Mouse (Mus musculus) liver, embryonic 11.5 days (tissue): ENCODE measurements around the gene Nes. TPM values are rescaled to one million over a fixed set of nuclear protein-coding genes. Genes with fewer than 3 reads are reported as not detected.

Experiments
- ATAC-seq: fragments of 200-750 bp; cut with Nextera tagmentation; replicated peaks from 2 replicates; pipeline ENCODE4 v1.8.0; 2017; ENCODE audit warnings: moderate number of reproducible peaks, mild to moderate bottlenecking, moderate TSS enrichment, moderate library complexity; ENCODE audit not compliant: low FRiP score
- DNase-seq: peaks from one replicate; pipeline ENCODE4 v3.0.0-alpha.2; 2017; ENCODE audit warnings: low spot score
- H3K27ac ChIP-seq: fragments of 300-500 bp; sonication (generic); 2 replicates; pipeline ENCODE4 v1.5.1; 2014; ENCODE audit warnings: mild to moderate bottlenecking, low read depth, low read length, control low read depth
- H3K27me3 ChIP-seq: fragments of 300-500 bp; sonication (generic); replicated peaks from 2 replicates; pipeline ENCODE4 v1.6.1; 2014; ENCODE audit warnings: low read length, mixed read lengths; ENCODE audit not compliant: control insufficient read depth, insufficient read depth
- H3K36me3 ChIP-seq: fragments of 300-500 bp; sonication (generic); 2 replicates; pipeline ENCODE4 v1.6.1; 2014; ENCODE audit warnings: mild to moderate bottlenecking, low read length, moderate library complexity, mixed read lengths; ENCODE audit not compliant: control insufficient read depth, insufficient read depth
- H3K4me1 ChIP-seq: fragments of 300-500 bp; sonication (generic); replicated peaks from 2 replicates; pipeline ENCODE4 v1.6.1; 2014; ENCODE audit warnings: low read length, mixed read lengths; ENCODE audit not compliant: control insufficient read depth, insufficient read depth
- H3K4me2 ChIP-seq: fragments of 300-500 bp; sonication (generic); 2 replicates; pipeline ENCODE4 v1.6.1; 2014; ENCODE audit warnings: mild to moderate bottlenecking, control low read depth, moderate library complexity
- H3K4me3 ChIP-seq: fragments of 300-500 bp; sonication (generic); 2 replicates; pipeline ENCODE4 v1.5.1; 2014; ENCODE audit warnings: low read depth, low read length, control low read depth
- H3K9ac ChIP-seq: fragments of 300-500 bp; sonication (generic); 2 replicates; pipeline ENCODE4 v1.6.1; 2014; ENCODE audit warnings: low read depth, low read length, control low read depth
- H3K9me3 ChIP-seq: fragments of 300-500 bp; sonication (generic); 2 replicates; pipeline ENCODE4 v1.6.1; 2016; ENCODE audit warnings: low read length, inconsistent platforms, mixed read lengths; ENCODE audit not compliant: control insufficient read depth
- WGBS: fragments of 180-500 bp; shearing (Covaris S2); extraction: QIAGEN DNeasy Blood & Tissue Kit; methylation state at CpG from one replicate; pipeline ENCODE4 v1.1.7; 2014; 5-methylcytosine and 5-hydroxymethylcytosine counted together
- polyA plus RNA-seq: library from polyadenylated mRNA; unstranded; fragments of >200 nt; fragmentation: Nextera tagmentation; extraction: Ambion mirVana; gene quantifications from 2 replicates; pipeline ENCODE4 v1.2.1, GENCODE M21; 2014

The Nes gene
- polyA plus RNA-seq, 1 experiment from 2014 or later, result 4.9 TPM

GRCm38 (mm10) chr3:87993436-87993835 lies 22.6 kb downstream of the Nes start:
- WGBS, result 0% methylated on average over 6 of the region's 6 CpGs
- H3K27me3 ChIP-seq, result peaks cover 89% of the 10 kb centered on the region

GRCm38 (mm10) chr3:87995331-87995730 lies 24.5 kb downstream of the Nes start:
- H3K27me3 ChIP-seq, result peaks cover 93% of the 10 kb centered on the region
- ATAC-seq (no peak), DNase-seq (no peak)
- no peak overlapping the region for H3K4me3 ChIP-seq
- H3K4me2 ChIP-seq, result no peak overlapping the region
- no peak overlapping the region for H3K9ac ChIP-seq
- 33% methylated on average over 11 of the region's 11 CpGs for WGBS
- H3K4me1 ChIP-seq, result no peaks in the 10 kb centered on the region; the same call in 1 of the 2 replicates
- H3K9me3 ChIP-seq, result no peaks in the 10 kb centered on the region
- no peaks in the 10 kb centered on the region for H3K36me3 ChIP-seq
- no peak overlapping the region for H3K27ac ChIP-seq

More at GRCm38 (mm10) chr3:87993436-87993835, 22.6 kb downstream of the Nes start:
- Histone ChIP-seq H3K9ac (no peak overlapping the region), H3K9me3 (no peaks in the 10 kb centered on the region), H3K4me3 (no peak overlapping the region), H3K4me1 (no peaks in the 10 kb centered on the region; the same call in 1 of the 2 replicates), H3K27ac (no peak overlapping the region), H3K36me3 (no peaks in the 10 kb centered on the region), H3K4me2 (no peak overlapping the region)
- ATAC-seq (no peak), DNase-seq (peak; percentile 58)

GRCm38 (mm10) chr3:87996401-87996800 lies 25.5 kb downstream of the Nes start:
- DNase-seq (no peak), ATAC-seq (no peak)
- H3K4me1 ChIP-seq, result no peaks in the 10 kb centered on the region; the same call in 1 of the 2 replicates
- H3K4me2 ChIP-seq, result no peak overlapping the region
- H3K36me3 ChIP-seq, result no peaks in the 10 kb centered on the region
- H3K9me3 ChIP-seq, result no peaks in the 10 kb centered on the region
- no peak overlapping the region for H3K4me3 ChIP-seq
- 2% methylated on average over 15 of the region's 15 CpGs for WGBS
- no peak overlapping the region for H3K27ac ChIP-seq
- no peak overlapping the region for H3K9ac ChIP-seq
- peaks cover 94% of the 10 kb centered on the region for H3K27me3 ChIP-seq

- Histone ChIP-seq H3K9ac (no peak overlapping the region), H3K4me2 (peak overlapping the region; percentile 65), H3K27ac (no peak overlapping the region), H3K4me3 (peak overlapping the region; percentile 44), H3K36me3 (no peaks in the 10 kb centered on the region), H3K27me3 (peaks cover 99% of the 10 kb centered on the region), H3K4me1 (no peaks in the 10 kb centered on the region; the same call in 1 of the 2 replicates), H3K9me3 (no peaks in the 10 kb centered on the region)
- no peak for DNase-seq
- no peak for ATAC-seq
- 3% methylated on average over 49 of the region's 49 CpGs for WGBS
Measured at GRCm38 (mm10) chr3:87996971-87997614, 26.2 kb downstream of the Nes start.

GRCm38 (mm10) chr3:87998747-87999146 lies 27.9 kb downstream of the Nes start:
- no peak overlapping the region for H3K4me2 ChIP-seq
- ATAC-seq (no peak), DNase-seq (no peak)
- H3K4me1 ChIP-seq, result no peaks in the 10 kb centered on the region; the same call in 1 of the 2 replicates
- H3K4me3 ChIP-seq, result no peak overlapping the region
- H3K36me3 ChIP-seq, result no peaks in the 10 kb centered on the region
- peaks cover 100% of the 10 kb centered on the region for H3K27me3 ChIP-seq
- WGBS, result 7% methylated on average over 5 of the region's 7 CpGs
- no peak overlapping the region for H3K9ac ChIP-seq
- H3K27ac ChIP-seq, result no peak overlapping the region
- H3K9me3 ChIP-seq, result no peaks in the 10 kb centered on the region

GRCm38 (mm10) chr3:87999243-87999895 lies 28.5 kb downstream of the Nes start:
- WGBS, result 2% methylated on average over 38 of the region's 38 CpGs

GRCm38 (mm10) chr3:88000181-88000580 lies 29.3 kb downstream of the Nes start, which contains the start of gene Bcan:
TSS of gene Bcan (minus strand) at chr3:88000230.
- H3K27ac ChIP-seq, result no peak within 1 kb of the TSS
- no peak within 1 kb of the TSS for H3K9ac ChIP-seq
- WGBS, result 2% methylated on average over 33 of the region's 39 CpGs
- H3K4me3 ChIP-seq, result peak within 1 kb of the TSS; percentile 34
- peak within 1 kb of the TSS; percentile 49 for H3K4me2 ChIP-seq
- H3K4me1 ChIP-seq, result no peaks in the 10 kb centered on the region; the same call in 1 of the 2 replicates
- DNase-seq (no peak), ATAC-seq (no peak)
- no peaks in the 10 kb centered on the region for H3K9me3 ChIP-seq
- H3K27me3 ChIP-seq, result peaks cover 88% of the 10 kb centered on the region
- no peaks in the 10 kb centered on the region for H3K36me3 ChIP-seq

More at GRCm38 (mm10) chr3:87999243-87999895, 28.5 kb downstream of the Nes start:
- no peaks in the 10 kb centered on the region for H3K36me3 ChIP-seq
- no peak overlapping the region for H3K9ac ChIP-seq
- no peak overlapping the region for H3K4me2 ChIP-seq
- H3K27ac ChIP-seq, result no peak overlapping the region
- H3K27me3 ChIP-seq, result peaks cover 96% of the 10 kb centered on the region
- ATAC-seq (no peak), DNase-seq (no peak)
- H3K4me3 ChIP-seq, result peak overlapping the region; percentile 34
- no peaks in the 10 kb centered on the region for H3K9me3 ChIP-seq
- H3K4me1 ChIP-seq, result no peaks in the 10 kb centered on the region; the same call in 1 of the 2 replicates

- Histone ChIP-seq H3K36me3 (no peaks in the 10 kb centered on the region), H3K4me2 (no peak overlapping the region), H3K9me3 (no peaks in the 10 kb centered on the region; the same call in 1 of the 2 replicates), H3K27ac (no peak overlapping the region), H3K4me3 (no peak overlapping the region), H3K9ac (no peak overlapping the region), H3K27me3 (peaks cover 85% of the 10 kb centered on the region), H3K4me1 (no peaks in the 10 kb centered on the region; the same call in 1 of the 2 replicates)
- no peak for ATAC-seq
- WGBS, result 15% methylated on average over 11 of the region's 11 CpGs
- no peak for DNase-seq
Measured at GRCm38 (mm10) chr3:88000816-88001595, 30.1 kb downstream of the Nes start.
